Mouse (Mus musculus): ENCODE measurements around the gene D430041D05Rik. TPM values are rescaled to one million over a fixed set of nuclear protein-coding genes. Genes with fewer than 3 reads are reported as not detected.
A peak's percentile ranks its signal among the peaks of the same experiment; 100 is the strongest.

The D430041D05Rik gene
- total RNA-seq, 1 experiment from 2014 or later, result 8.2 TPM

DNA sequence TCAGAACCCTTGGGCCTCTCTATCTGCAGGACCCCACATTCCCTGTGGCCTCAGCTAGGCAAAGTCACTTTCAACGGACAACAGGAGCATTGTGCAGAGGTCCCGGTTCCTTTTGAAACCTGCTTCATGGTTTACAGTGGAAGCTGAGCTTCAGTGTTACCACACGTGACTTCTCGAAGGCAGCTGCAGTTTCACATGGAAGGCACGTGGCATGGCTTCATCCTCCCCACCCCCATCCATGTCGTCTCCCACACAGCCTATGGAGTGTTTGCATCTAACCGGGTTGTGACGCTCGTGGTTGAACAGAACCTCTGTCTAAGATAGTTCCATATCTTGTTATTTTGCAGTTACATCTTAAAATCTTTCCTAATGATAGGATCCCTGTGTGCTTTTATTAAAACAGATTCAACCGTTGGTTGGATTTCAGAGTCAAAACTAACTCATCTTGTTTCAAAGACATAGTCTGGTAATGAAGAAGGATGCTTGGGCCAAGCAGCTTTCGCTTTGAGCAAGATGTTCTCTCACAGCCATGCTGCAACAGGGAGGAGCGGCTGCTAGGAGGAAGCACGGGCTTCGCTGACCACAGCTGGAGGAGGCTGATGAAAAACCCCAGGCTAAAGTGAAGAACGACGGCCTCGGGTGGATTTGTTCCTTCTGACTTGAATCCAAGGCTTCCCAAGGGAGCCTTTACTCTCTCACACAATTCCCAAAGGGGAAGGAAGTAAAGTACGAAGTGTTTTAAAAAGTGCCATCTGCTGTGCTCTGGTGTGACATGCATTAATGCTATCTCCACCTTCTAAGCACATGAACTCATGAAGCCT, 149.7 kb downstream of the D430041D05Rik start:
- DNase-seq, result no peak

DNA sequence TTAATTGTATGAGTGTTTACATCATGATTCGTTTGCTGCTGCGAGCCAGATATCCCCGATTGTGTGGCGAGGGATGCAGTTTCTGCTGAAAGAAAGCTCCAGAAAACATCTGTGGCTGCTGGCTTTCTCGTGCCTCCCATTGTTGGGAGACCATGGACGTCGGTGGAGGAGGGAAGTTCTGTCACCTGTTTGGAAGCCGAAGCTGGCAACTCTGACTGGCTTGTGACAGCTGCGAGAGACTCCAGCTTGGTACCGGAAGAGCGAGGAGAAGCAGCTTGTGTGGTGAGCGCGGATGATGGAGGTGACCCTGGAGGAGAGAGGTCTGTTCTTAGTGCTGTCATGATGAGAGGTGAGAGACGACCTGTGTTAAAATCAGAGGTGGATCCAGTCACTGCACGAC, 154.2 kb downstream of the D430041D05Rik start:
- DNase-seq, result no peak

DNA sequence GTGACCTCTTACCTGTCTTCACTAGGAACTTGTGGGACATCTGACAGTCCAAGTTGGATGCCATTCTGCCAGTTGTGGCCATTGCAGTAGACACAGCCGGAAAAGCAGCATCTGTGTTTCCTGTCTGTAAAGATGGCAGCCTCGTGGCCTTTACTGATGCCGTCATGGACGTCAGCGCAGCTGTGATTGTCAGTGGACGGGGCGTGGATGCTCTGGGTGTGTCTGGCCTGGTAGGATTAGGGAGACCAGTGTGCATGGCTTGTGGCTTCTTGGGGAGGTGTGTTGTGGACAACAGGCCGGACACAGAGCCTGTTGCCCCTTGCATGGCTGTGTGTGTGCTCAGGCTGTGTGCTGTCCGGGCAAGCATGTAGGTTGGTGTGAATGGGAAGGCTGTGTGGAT, 155.9 kb downstream of the D430041D05Rik start:
- no peak for DNase-seq

DNA sequence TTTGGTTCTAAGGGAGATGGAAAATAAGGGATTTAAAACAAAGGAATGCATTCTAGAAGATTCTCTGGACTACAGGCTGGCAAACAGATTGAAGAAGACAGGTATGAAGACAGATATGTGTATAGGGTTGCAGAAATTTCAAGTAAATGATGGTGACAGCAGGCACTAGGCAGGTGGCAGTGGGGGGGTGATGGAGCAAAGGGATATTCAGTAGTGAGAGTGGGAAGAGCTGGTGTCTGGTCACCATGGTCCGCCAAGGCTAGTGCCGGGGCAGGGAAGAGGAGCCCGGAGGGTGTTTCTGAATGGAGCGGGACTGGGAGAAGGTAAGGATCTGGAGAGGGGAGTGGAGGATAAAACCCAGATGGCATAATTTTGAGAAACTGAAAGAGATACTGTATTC, 157.5 kb downstream of the D430041D05Rik start:
- no peak for DNase-seq

DNA sequence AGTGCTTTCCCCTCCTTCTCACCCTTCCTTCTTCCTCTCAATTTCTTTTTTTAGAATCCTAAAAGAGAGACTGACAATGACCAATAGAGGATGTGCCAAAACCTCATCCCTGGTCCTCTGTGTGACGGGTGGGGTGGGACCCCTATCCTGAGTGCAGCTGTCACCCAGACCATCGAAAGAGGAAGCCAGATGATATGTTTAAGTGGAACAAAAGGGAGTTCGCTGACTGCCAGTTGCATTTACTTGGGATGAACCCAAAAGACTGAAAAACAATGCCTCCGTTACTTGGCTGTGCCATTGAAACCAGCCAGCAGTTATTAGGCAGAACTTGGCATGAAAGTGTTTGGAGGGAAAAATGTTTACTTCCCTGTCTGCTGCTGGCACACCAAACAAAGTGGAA, 159.2 kb downstream of the D430041D05Rik start:
- DNase-seq, result no peak

DNA sequence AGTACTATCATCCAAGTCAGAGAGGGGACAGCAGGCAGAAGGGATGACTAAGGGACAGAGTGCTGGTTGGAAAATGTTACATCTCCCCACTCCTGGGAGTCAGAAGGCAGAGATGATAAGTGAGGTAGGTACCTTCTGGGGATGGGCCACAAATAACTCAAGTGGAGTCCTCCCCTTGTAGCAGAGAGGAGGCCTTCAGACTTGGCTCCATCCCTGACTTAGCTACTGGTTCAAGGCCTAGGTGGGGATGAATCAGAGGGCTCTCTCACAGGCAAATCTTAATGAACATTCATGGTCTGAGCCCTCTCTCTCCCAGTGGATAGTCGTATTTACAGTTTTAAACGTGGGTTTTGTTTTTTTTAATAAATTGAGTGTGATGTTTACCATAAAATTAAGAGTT, 161.0 kb downstream of the D430041D05Rik start:
- DNase-seq, result no peak

DNA sequence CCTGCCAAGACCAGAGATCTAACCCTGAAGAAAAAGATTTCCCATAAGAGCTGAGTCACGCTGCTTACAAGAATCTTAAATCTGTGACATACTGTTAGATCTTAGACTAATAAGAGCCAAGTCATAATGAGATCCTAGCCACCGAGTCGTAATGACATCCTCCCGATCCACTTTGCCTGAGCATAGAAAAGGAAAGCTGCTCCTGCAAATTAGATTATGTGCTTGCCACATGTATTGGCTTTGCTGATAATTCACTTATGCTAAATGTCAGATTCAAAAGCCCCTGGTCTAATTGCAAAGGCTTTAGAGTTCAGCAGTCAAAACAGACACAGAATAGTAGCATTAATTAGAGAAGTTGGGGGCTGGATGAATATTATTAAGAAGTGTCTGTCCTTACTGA, 164.0 kb downstream of the D430041D05Rik start:
- no peak for DNase-seq

DNA sequence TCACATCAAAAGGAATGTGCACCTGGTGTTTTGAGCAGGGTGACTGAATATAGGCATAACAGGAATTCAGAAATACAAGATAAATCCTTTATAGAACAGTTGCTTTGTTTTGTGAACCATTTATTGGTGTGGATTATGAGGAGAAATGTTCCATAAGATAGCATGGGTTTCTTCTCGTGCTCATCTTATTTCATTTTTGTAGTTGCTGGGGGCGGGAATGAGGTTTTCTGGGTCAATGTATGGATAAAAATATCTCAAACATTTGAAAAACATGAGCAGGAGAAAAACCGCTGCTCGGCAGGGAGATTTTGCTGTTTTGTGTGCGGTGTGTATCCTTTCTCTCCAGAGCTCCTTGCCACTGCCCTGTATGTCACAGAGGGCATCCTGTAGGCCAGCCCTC, 168.8 kb downstream of the D430041D05Rik start:
- no peak for DNase-seq

DNA sequence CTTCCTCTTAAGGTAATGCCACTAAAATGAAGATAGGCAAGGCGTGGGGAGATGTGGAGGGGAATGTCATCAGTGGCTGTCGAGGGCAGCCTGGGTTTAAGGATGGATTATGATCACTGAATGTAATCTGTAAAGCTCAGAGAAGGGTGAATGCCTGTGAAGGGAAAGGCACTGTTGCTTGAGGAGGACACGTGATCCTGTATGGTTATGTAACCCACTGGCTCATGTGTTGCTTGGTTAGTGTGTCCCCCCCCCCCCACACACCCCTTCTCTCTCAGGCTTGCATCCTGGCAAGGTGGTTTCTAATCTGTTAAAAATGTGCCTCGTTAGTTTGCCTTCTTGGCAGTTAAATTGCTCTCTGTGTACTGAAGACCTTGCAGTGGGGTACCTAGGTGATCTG, 173.7 kb downstream of the D430041D05Rik start:
- DNase-seq, result no peak

DNA sequence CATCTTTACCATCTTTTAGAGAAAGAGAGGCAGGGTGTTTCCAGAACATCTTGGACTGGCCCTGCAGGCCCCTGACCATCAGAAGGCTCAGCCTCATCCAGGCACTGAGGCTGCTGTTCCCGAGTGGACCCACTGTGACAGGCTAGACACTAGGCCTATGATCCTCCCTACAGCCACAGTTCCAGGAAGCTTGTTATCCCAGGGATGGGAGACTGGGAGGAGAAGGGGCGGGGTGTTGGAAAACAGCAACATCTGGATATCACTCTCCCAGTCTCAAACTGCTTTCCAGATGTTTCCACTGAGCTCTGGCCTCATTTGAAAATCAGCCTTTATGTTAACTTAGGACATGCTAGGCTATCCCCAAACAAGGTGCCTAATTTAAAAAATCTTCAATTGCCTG, 180.4 kb downstream of the D430041D05Rik start:
- DNase-seq, result no peak

DNA sequence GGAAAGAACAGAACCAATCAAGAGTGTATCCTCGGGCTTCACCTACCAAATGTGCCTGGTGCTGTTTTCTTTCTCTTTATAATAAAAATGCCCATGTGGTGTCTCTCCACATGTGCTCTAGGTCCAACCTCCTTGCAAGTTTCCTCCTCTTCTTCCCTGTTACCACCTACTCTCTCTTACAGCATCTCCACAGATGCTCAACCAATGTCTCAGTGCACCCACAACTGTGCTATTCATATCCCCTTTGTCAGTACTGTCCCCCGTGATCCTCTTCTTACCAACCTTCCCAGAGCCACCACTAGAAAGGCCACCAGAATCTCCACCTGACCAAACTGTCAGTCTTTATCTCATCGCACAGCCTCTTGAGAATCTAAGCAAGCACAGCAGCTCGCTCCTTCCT, 184.8 kb downstream of the D430041D05Rik start:
- DNase-seq, result no peak

DNA sequence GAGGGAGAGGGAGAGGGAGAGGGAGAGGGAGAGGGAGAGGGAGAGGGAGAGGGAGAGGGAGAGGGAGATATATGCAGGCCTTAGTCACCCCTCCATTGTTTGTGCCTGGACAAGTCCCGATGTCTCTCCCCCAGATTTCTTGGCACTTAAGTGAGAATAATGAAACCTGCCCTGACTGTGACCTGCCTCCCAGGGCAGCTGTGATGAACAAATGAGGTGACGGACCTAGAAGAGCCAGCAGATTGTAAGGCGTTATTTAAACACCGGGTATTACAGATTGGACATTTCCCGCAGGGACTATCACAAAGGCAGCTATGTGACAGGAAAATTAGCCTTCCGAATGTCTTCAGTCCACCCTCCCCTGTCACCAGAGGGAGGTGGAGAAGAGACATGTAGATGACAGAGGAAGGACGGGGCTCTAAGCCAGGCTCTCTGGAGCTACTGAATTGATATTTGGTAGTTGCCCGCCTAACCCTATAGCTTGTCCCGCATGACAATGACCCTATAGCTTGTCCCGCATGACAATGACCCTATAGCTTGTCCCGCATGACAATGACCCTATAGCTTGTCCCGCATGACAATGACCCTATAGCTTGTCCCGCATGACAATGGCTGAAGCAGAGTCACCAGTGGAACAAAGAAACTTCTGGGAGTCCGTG, 191.0 kb downstream of the D430041D05Rik start:
- DNase-seq, result no peak

DNA sequence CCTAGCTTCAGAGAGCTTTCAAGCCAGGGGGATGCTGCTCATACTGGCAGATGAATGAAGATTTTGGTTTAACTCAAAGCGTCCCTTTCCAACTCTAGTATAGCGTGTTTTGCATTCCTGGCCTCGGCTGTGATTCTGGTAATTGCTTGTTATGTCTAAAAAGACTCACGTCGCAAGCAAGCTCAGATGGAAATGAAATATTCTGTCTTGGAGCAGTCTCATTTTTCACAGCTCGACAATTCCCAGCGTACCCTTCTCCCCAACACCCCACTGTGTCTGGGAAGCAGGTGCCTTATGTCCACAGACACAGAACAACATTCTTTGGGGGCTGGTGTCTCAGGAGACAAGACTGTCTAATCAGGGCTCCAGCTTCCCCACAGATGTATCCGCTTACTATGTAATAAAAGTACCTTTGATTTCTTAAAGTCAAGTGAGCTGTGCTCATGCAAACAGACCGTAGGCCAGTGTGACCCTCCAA, 192.2 kb downstream of the D430041D05Rik start:
- no peak for DNase-seq

DNA sequence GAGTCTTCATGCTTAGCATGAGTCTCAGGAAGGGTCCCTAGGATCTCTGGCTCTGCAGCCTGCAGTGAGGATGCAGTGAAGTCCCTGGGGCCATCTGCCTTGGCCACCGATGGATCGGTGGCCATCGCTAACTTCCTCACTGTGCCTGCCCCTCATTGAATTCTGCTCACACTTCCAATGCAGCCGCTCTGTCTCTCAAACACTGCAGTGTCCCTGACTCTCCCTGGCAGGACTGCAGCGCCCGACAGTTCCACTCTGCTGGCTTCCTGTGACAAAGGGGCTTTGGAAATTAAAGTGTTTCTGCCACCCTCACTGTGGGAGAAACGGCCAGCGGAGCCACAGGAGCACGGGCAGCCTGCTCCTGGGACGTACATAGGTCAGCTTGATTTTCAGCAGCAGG, 192.7 kb downstream of the D430041D05Rik start:
- no peak for DNase-seq

DNA sequence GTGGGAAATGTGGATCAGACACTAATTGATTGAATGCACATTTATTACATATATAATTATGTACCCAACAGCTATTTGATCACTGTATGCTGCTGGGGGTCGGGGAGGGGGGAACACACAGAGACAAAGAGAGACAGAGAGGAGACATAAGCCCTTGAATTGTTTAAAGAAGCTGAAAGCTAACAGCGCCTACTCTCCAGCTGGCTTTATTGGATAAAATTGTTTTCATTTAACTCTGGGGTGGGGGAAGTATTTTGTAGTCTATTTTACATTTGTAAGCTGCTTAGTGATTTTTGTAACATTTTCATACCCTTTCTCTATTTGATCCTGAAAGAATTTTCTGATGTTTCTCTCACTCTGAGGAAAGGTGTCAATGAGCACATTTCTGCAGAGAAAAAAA, 201.4 kb downstream of the D430041D05Rik start:
- no peak for DNase-seq

DNA sequence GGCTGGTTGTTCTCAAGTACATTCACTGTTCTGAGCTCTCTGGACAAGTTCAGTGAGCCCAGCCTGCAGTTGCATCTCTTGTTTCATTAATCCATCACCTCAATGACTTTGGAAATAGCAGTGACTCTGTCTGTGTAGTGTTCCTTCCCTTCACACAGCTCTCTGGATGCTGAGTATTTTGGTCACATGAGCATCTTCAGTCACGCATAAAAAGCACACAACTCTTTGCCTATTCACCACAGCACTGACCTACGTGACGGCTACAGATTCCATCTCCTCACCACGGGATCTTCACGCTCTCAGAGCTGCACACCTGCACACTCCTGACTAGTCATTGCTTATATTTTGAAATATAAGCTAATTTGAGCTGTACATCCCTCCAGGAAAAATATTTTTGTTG, 202.4 kb downstream of the D430041D05Rik start:
- no peak for DNase-seq

DNA sequence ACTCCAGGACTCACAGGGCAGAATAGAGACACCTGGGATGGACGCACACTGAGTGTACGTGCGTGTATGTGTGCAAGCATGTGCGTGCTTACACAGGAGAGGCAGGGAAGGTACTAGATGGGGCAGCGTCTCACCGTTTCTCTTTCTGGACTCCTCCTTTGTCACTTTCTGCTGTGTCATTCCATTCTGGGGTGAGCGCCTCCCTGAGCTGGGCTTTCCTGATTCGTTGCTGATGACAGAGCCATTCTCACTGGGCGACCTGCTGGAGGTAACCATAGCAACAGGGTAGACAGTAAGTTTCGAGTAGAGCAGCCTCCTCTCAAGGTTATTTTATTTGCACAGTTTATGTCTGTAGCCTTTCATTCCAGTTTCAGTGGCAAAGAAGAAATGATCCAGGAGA, 202.9 kb downstream of the D430041D05Rik start:
- peak; percentile 51 for DNase-seq

DNA sequence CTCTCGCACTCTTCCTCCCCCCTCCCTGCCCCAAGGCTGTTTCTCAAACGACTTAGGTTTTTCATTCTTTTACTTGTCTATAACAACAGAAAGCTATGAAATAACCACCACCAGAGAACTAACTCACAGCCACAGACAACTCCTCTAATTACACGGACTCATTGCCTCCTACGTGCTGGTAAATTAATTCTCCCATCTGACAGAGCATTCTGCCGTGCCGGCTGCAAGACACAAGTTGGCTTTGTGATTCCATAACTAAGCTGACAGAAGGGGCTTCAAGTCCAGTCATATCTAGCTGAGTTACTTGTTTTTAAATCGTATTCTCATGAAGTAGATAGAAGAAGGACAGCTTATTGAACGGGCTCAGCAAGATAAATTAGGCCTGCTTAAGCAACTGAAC, 205.2 kb downstream of the D430041D05Rik start:
- DNase-seq, result no peak

DNA sequence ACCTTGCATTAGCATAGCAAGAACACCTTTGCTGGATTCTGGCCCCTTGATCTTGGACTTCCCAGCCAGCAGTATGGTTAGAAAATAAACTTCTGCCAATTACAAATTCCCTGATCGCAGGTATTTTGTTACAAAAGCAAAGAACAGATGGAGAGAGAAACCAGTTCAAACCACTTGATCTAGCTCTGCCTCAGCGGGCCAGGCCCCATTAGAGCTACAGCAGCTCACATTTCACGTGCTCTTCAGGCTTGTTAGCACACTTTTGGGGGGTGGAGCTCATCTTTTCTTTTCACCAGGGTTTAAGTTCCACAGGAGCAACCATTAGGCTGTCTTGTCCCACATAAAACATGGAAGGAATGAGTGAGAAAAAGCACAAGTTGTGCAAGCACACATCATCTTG, 210.6 kb downstream of the D430041D05Rik start:
- DNase-seq, result no peak

DNA sequence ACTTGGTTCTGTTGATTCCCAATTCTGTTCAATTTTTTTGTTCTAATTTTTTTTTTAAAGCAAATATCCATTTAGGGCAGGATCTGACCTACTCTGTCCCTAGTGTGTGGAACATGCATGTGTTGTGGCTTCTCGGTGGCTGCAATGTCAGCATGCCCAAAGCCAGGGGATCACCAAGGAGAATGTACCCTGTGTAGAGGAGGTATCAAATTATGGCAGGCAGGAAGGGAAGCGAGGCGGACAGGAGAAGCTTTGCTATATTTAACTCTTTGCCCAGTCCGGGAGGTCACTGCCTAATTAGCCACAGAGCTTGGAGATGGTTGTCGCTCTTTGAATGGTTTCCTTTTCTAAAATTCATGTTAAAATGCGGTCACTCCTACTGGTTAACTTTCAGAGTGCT, 212.6 kb downstream of the D430041D05Rik start:
- DNase-seq, result no peak

DNA sequence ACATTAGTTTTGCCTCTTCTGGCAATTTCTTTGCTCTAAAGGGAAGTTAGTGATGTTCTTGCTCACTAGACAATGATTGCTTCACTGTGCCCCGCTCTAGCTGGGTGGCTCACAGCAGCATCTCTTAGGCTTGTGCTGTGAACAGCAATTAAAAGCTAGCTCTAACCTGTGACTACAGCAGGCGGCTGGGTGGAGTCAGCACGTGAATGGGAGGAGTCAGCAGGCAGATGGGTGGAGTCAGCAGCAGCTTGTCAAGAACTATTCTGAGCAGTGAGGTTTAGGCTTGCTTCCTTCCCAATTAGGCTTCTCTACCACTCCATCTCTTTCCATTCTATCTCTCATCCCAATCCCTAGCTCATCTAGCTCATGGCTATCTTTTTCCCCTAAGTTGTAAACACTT, 213.5 kb downstream of the D430041D05Rik start:
- DNase-seq, result no peak

DNA sequence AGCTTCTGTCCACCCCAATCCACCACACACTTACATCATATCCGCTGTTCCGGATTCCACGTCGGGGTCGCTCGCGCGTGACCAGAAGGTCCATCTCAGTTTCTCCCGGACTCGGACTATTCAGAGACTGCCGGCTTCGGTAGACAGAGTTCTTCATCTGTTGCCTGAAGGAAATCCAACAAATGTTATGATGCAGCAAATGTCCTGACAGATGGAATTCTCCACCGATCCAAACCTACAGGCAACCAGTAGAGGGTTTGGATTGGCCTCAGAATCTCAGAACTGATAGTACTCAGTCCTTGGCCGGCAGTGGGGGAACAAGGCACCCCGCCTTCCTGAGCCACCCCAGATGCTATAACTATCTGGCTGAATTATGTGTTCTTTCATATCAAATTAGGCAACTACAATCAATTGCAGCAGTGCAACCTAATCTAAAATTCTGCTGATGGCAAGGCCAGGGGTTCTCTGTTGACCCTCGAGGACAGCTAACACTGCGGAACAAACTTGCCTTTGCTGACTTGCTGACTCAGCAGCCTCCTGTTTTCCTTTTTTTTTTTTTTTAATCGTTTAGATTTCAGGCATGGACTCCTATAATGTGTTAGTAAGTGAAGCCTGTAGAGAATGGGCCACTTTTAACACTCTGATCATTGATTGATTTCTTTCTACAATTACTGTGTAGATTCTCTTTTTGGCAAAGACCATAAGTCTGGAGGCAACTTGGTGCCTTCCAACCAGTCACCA, 218.2 kb downstream of the D430041D05Rik start:
- DNase-seq, result no peak

DNA sequence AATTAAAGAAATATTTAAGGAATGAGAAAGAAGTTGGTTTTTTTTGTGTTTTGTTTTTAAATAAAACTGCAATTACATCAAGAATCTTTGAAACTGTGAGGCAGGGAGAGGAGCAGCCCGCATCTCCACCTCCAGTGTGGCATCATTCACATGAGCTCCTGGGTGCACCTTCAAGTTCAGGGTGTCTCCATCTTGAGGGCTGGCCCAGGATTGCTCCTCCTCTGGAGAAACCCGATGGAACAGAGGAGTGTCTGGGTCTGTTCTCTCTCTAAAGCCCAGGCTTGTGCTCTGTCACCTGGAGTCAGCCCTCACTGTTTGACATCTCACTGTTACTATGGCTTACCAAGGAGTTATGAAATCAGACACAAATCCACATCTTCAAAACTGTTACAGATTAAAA, 219.1 kb downstream of the D430041D05Rik start:
- no peak for DNase-seq
